15 mouse cellular contexts compared by ENCODE assay signal in genomic region chr1:124793026-124793425, GRCm38 (mm10).
"Had no signal": no experiment of that assay in that cellular context is flagged by ENCODE, and none has a peak within 500 bp of the region (broad histone marks: within the 10 kb centered on the region; RNA-seq: fewer than 3 reads in every experiment).

No protein-coding gene starts in this region.

- H3K9me3 ChIP-seq: neural tube, embryonic 12.5 days; neural tube, embryonic 13.5 days; neural tube, embryonic 15.5 days; stomach, embryonic 15.5 days had no signal

- H3K4me3 ChIP-seq: neural tube, embryonic 12.5 days; neural tube, embryonic 13.5 days; neural tube, embryonic 15.5 days; stomach, embryonic 15.5 days had no signal

- H3K9ac ChIP-seq: neural tube, embryonic 12.5 days; neural tube, embryonic 13.5 days; neural tube, embryonic 15.5 days; stomach, embryonic 15.5 days had no signal

- H3K36me3 ChIP-seq: neural tube, embryonic 12.5 days; neural tube, embryonic 13.5 days; neural tube, embryonic 15.5 days; stomach, embryonic 15.5 days had no signal

- H3K27ac ChIP-seq: neural tube, embryonic 12.5 days; neural tube, embryonic 13.5 days; neural tube, embryonic 15.5 days; stomach, embryonic 15.5 days; stomach, postnatal 0 days had no signal

- H3K4me1 ChIP-seq: neural tube, embryonic 12.5 days; neural tube, embryonic 13.5 days; neural tube, embryonic 15.5 days; stomach, embryonic 15.5 days had no signal

- H3K4me2 ChIP-seq: neural tube, embryonic 12.5 days; neural tube, embryonic 13.5 days; neural tube, embryonic 15.5 days; stomach, embryonic 15.5 days had no signal

- H3K27me3 ChIP-seq: neural tube, embryonic 12.5 days; neural tube, embryonic 13.5 days; neural tube, embryonic 15.5 days; stomach, embryonic 15.5 days had no signal

- DNase-seq: right cerebral cortex, adult 18-20 months; right cerebral cortex, postnatal 14 days; right cerebral cortex, postnatal 25 days; right cerebral cortex, postnatal 4 days; spleen, adult 18-20 months; thymus, adult 18-20 months; thymus, postnatal 14 days; thymus, postnatal 25 days; thymus, postnatal 36 days; thymus, postnatal 4 days had no signal
